8 mouse cellular contexts compared by ENCODE assay signal in genomic region chr13:73467421-73468237, GRCm38 (mm10). TPM values are rescaled to one million over a fixed set of nuclear protein-coding genes. Genes with fewer than 3 reads are reported as not detected.
A peak's percentile ranks its signal among the peaks of the same experiment; 100 is the strongest.
DNase-seq lines count a peak whose midpoint lies in the region; ATAC-seq and TF ChIP-seq lines count a peak whose summit lies in the region.

No protein-coding gene starts in this region.

- H3K9me3 ChIP-seq in forebrain, embryonic 11.5 days (ENCODE audit: control insufficient read depth, low read length): no peaks in the 10 kb centered on the region
- H3K9me3 ChIP-seq in hindbrain, embryonic 16.5 days (ENCODE audit: control insufficient read depth, low read length): no peaks in the 10 kb centered on the region
- H3K9me3 ChIP-seq in liver, embryonic 11.5 days (ENCODE audit: control insufficient read depth, low read length): no peaks in the 10 kb centered on the region
- no peaks in the 10 kb centered on the region for H3K9me3 ChIP-seq in midbrain, postnatal 0 days (ENCODE audit: low read length)

- H3K4me2 ChIP-seq in forebrain, embryonic 11.5 days (ENCODE audit: low read depth, low read length, severe bottlenecking): peak overlapping the region; percentile 87
- peak overlapping the region; percentile 80 for H3K4me2 ChIP-seq in hindbrain, embryonic 16.5 days (ENCODE audit: low read length)
- H3K4me2 ChIP-seq in liver, embryonic 11.5 days: peak overlapping the region; percentile 85
- H3K4me2 ChIP-seq in midbrain, postnatal 0 days (ENCODE audit: low read depth, low read length, poor library complexity, severe bottlenecking): peak overlapping the region; percentile 87

- under 1% methylated on average over 49 of the region's 53 CpGs for WGBS in forebrain, embryonic 11.5 days
- under 1% methylated on average over 44 of the region's 53 CpGs for WGBS in hindbrain, embryonic 16.5 days
- WGBS in liver, embryonic 11.5 days: under 1% methylated on average over 51 of the region's 53 CpGs
- WGBS in midbrain, postnatal 0 days: under 1% methylated on average over 39 of the region's 53 CpGs

- no peaks in the 10 kb centered on the region for H3K36me3 ChIP-seq in forebrain, embryonic 11.5 days (ENCODE audit: control insufficient read depth, insufficient read depth, low read length)
- H3K36me3 ChIP-seq in hindbrain, embryonic 16.5 days (ENCODE audit: control insufficient read depth, insufficient read depth, low read length): no peaks in the 10 kb centered on the region
- H3K36me3 ChIP-seq in liver, embryonic 11.5 days (ENCODE audit: control insufficient read depth, insufficient read depth, low read length): peaks cover 12% of the 10 kb centered on the region; the same call in 1 of the 2 replicates
- H3K36me3 ChIP-seq in midbrain, postnatal 0 days (ENCODE audit: insufficient read depth, low read length): no peaks in the 10 kb centered on the region

- ATAC-seq in forebrain, embryonic 11.5 days (replicated peaks; ENCODE audit: low FRiP score): peak; percentile 89
- ATAC-seq in hindbrain, embryonic 16.5 days: peak; percentile 87
- peak; percentile 81 for ATAC-seq in liver, embryonic 11.5 days (replicated peaks; ENCODE audit: low FRiP score)
- peak; percentile 84 for ATAC-seq in midbrain, postnatal 0 days (ENCODE audit: low FRiP score)

- peak overlapping the region; percentile 89 for H3K4me3 ChIP-seq in forebrain, embryonic 11.5 days (ENCODE audit: low read depth, low read length)
- H3K4me3 ChIP-seq in hindbrain, embryonic 16.5 days (ENCODE audit: low read length): peak overlapping the region; percentile 95
- H3K4me3 ChIP-seq in liver, embryonic 11.5 days (ENCODE audit: low read depth, low read length): peak overlapping the region; percentile 91
- H3K4me3 ChIP-seq in midbrain, postnatal 0 days (ENCODE audit: low read depth, low read length): peak overlapping the region; percentile 87

- TF ChIP-seq CTCF in midbrain, postnatal 0 days (IDR thresholded peaks at IDR 0.05): peak; percentile 6; the same call in 1 of the 2 replicates

- peak; percentile 96 for DNase-seq in heart, adult 11 months
- DNase-seq in heart, adult 8-10 months (ENCODE audit: low spot score): no peak
- peak; percentile 55 for DNase-seq in adrenal gland, postnatal 14 days
- DNase-seq in forebrain, embryonic 11.5 days (ENCODE audit: low spot score): no peak
- DNase-seq in liver, embryonic 11.5 days (ENCODE audit: low spot score): no peak
- peak; percentile 15 for DNase-seq in midbrain, postnatal 0 days (ENCODE audit: low spot score)
- peak; percentile 80 for DNase-seq in thymus, postnatal 14 days

- peak overlapping the region; percentile 95 for H3K27ac ChIP-seq in forebrain, embryonic 11.5 days (ENCODE audit: low read depth, low read length)
- peak overlapping the region; percentile 97 for H3K27ac ChIP-seq in hindbrain, embryonic 16.5 days (ENCODE audit: low read depth, low read length)
- peak overlapping the region; percentile 98 for H3K27ac ChIP-seq in liver, embryonic 11.5 days (ENCODE audit: low read depth, low read length)
- H3K27ac ChIP-seq in midbrain, postnatal 0 days (ENCODE audit: low read depth, low read length): peak overlapping the region; percentile 93

- peak overlapping the region; percentile 97 for H3K9ac ChIP-seq in forebrain, embryonic 11.5 days (ENCODE audit: low read length)
- H3K9ac ChIP-seq in hindbrain, embryonic 16.5 days (ENCODE audit: low read depth, low read length): peak overlapping the region; percentile 98
- peak overlapping the region; percentile 96 for H3K9ac ChIP-seq in liver, embryonic 11.5 days (ENCODE audit: low read depth, low read length)
- H3K9ac ChIP-seq in midbrain, postnatal 0 days (replicated peaks; ENCODE audit: low read length, poor library complexity, severe bottlenecking): peak overlapping the region; percentile 89

- H3K27me3 ChIP-seq in forebrain, embryonic 11.5 days (ENCODE audit: control insufficient read depth, insufficient read depth, low read length): no peaks in the 10 kb centered on the region
- H3K27me3 ChIP-seq in hindbrain, embryonic 16.5 days (replicated peaks; ENCODE audit: control insufficient read depth, insufficient read depth, low read length): no peaks in the 10 kb centered on the region
- no peaks in the 10 kb centered on the region for H3K27me3 ChIP-seq in liver, embryonic 11.5 days (replicated peaks; ENCODE audit: control insufficient read depth, insufficient read depth, low read length)
- no peaks in the 10 kb centered on the region for H3K27me3 ChIP-seq in midbrain, postnatal 0 days (ENCODE audit: insufficient read depth, low read length)

- peaks cover 3% of the 10 kb centered on the region for H3K4me1 ChIP-seq in forebrain, embryonic 11.5 days (replicated peaks; ENCODE audit: control insufficient read depth, insufficient read depth, low read length)
- H3K4me1 ChIP-seq in hindbrain, embryonic 16.5 days (ENCODE audit: control insufficient read depth, insufficient read depth, low read depth, low read length): peaks cover 25% of the 10 kb centered on the region
- peaks cover 52% of the 10 kb centered on the region for H3K4me1 ChIP-seq in liver, embryonic 11.5 days (replicated peaks; ENCODE audit: control insufficient read depth, insufficient read depth, low read length)
- H3K4me1 ChIP-seq in midbrain, postnatal 0 days (ENCODE audit: insufficient read depth, low read length): peaks cover 19% of the 10 kb centered on the region

RNA-seq across cellular contexts. Expression of gene Lpcat1, which starts 0.6 kb away (rescaled TPM):
- total RNA-seq in heart, adult 8-10 months (2022): 1 to 10 TPM; 6.8 to 9.6 (median 7.5) TPM
- 17.3 and 18.9 TPM in 2 replicates for total RNA-seq in adrenal gland, postnatal 14 days (2021)
- 64.3 and 68.0 TPM in 2 replicates for polyA plus RNA-seq in forebrain, embryonic 11.5 days (2014; fragmentation: Nextera tagmentation; extraction: Ambion mirVana)
- 71.6 and 72.9 TPM in 2 replicates for polyA plus RNA-seq in hindbrain, embryonic 16.5 days (2015; fragmentation: Nextera tagmentation; extraction: Ambion mirVana)
- polyA plus RNA-seq in liver, embryonic 11.5 days (2014; fragmentation: Nextera tagmentation; extraction: Ambion mirVana): 81.9 and 84.0 TPM in 2 replicates
- 168 and 225 TPM in 2 replicates for total RNA-seq in midbrain, postnatal 0 days (2014; rRNA removed)
- polyA plus RNA-seq in midbrain, postnatal 0 days (2015; fragmentation: Nextera tagmentation; extraction: Ambion mirVana): 83.4 and 86.2 TPM in 2 replicates

Comparison
In these comparisons a context has a peak if more than half of its experiments do, and no peak if none do; other contexts are left out.
1. DNase-seq: peak in heart, adult 11 months (single experiment), adrenal gland, postnatal 14 days (single experiment), midbrain, postnatal 0 days (single experiment) and thymus, postnatal 14 days (single experiment); none in heart, adult 8-10 months (single experiment), forebrain, embryonic 11.5 days (single experiment) and liver, embryonic 11.5 days (single experiment).
2. Peak in every context shown above with its lines, with median percentiles within 50 percentile points of each other: ATAC-seq, H3K27ac ChIP-seq, H3K4me2 ChIP-seq, H3K4me3 ChIP-seq and H3K9ac ChIP-seq.